Mouse (Mus musculus): ENCODE measurements around the gene Bckdk. TPM values are rescaled to one million over a fixed set of nuclear protein-coding genes. Genes with fewer than 3 reads are reported as not detected.
"Not testable (repeated sequence)": the region's sequence is repeated elsewhere in the genome, so short reads cannot be mapped to it uniquely, and the experiment has no call there.

Gene Bckdk
- polyA plus RNA-seq, 1 experiment, result 71.8 TPM

GRCm38 (mm10) chr7:127895891-127896290 is 8.0 kb upstream of the Bckdk start:
- DNase-seq (ENCODE audit: low spot score), result not testable (repeated sequence)

DNA sequence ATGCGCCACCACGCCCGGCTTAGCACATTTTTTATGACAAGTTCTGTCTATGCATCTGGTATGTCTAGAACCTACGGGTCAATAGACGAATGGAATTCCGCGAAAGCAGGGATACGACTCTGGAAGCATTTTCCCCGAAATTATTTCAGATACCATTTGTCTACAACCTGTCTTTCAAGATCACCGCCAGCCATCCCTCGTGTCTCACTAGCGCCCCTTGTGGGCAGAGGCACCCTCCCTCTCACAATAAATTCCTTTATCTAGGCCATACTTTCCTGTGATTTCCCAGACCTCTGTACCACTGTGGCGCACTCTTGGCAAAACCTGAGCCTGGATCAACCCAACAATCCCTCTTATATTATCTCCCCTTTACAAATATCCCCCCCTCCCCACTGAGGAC is 7.5 kb upstream of the Bckdk start:
- DNase-seq (ENCODE audit: low spot score), result no peak

- DNase-seq (ENCODE audit: low spot score), result no peak
Measured at GRCm38 (mm10) chr7:127897542-127897941, 6.3 kb upstream of the Bckdk start.

GRCm38 (mm10) chr7:127898179-127898956 is 5.5 kb upstream of the Bckdk start:
- no peak for DNase-seq (ENCODE audit: low spot score)

GRCm38 (mm10) chr7:127899997-127900396 is 3.9 kb upstream of the Bckdk start:
- DNase-seq (ENCODE audit: low spot score), result no peak

DNA sequence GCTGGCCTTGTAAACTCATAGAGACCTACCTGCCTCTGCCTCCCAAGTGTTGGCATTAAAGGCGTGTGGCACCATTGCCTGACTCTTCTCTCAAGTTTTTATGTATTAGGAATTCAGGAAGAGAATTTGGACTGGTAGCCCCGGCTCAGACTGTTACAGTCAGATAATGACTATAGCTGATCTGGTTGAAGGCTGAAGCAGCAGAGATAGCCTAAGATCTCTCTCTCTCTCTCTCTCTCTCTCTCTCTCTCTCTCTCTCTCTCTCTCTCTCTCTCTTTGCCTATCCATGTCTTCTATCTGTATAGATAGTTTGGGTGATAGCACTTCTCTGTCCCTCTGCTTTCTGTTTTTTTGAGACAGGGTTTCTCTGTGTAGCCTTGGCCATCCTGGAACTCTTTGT is 2.1 kb upstream of the Bckdk start:
- no peak for DNase-seq (ENCODE audit: low spot score)

- DNase-seq (ENCODE audit: low spot score), result no peak
Measured at GRCm38 (mm10) chr7:127907939-127908338, 4.1 kb downstream of the Bckdk start.

- no peak for DNase-seq (ENCODE audit: low spot score)
Measured at GRCm38 (mm10) chr7:127908656-127909055, 4.8 kb downstream of the Bckdk start.

GRCm38 (mm10) chr7:127912190-127912871 is 8.4 kb downstream of the Bckdk start, which contains the start of gene Kat8:
Kat8 (plus strand) TSS chr7:127912516.
- DNase-seq (ENCODE audit: low spot score), result peak; percentile 83

- DNase-seq (ENCODE audit: low spot score), result no peak
Measured at GRCm38 (mm10) chr7:127912938-127913337, 9.1 kb downstream of the Bckdk start.

DNA sequence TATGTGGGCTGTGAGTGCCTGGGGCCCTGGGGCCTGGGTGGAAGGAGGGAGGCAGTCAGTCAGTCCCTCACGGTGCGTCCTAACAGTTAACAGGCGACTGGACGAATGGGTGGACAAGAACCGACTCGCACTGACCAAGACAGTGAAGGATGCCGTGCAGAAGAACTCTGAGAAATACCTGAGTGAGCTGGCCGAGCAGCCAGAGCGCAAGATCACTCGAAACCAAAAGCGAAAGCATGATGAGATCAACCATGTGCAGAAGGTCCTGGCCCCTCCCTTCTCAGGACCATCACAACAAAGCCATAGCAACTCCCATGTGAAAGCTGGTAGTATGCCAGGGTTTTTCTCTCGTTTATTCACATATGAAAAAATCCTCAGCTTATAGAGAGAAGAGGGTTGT is 11.4 kb downstream of the Bckdk start:
- DNase-seq (ENCODE audit: low spot score), result no peak

DNA sequence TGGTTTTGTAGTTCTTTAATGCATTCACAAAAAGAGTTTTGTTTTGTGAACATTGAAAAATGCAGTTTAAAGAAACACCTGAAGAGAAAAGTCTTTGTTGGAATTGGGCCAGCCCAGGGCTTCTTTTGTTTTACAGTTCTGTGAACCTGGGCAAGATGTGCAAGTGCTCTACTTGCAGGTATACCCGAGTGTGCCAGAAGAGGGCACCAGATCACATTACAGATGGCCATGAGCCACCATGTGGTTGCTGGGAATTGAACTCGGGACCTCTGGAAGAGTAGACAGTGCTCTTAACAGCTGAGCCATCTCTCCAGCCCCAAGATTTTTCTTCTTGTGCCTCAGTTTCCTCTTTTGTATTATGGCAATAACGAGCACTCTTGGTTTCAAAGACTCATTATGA is 14.3 kb downstream of the Bckdk start:
- DNase-seq (ENCODE audit: low spot score), result no peak

GRCm38 (mm10) chr7:127919290-127919689 is 15.4 kb downstream of the Bckdk start:
- no peak for DNase-seq (ENCODE audit: low spot score)

DNA sequence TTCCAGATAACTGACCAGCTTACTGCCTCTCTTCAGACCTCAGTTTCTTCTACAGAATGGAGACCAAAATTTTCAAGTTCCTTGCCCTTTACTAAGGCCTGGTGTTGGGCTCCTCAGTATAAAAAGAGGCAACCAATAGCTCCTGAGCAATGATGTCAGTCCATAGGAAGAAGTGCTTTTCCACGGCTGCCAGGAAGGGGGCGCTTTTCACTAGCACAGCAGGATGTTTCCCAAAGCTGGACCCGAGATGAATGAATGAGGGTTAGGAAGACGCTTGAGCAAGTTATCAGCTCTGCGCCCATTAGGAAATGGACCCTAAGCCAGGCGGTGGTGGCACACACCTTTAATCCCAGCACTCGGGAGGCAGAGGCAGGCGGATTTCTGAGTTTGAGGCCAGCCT is 17.6 kb downstream of the Bckdk start:
- no peak for DNase-seq (ENCODE audit: low spot score)

DNA sequence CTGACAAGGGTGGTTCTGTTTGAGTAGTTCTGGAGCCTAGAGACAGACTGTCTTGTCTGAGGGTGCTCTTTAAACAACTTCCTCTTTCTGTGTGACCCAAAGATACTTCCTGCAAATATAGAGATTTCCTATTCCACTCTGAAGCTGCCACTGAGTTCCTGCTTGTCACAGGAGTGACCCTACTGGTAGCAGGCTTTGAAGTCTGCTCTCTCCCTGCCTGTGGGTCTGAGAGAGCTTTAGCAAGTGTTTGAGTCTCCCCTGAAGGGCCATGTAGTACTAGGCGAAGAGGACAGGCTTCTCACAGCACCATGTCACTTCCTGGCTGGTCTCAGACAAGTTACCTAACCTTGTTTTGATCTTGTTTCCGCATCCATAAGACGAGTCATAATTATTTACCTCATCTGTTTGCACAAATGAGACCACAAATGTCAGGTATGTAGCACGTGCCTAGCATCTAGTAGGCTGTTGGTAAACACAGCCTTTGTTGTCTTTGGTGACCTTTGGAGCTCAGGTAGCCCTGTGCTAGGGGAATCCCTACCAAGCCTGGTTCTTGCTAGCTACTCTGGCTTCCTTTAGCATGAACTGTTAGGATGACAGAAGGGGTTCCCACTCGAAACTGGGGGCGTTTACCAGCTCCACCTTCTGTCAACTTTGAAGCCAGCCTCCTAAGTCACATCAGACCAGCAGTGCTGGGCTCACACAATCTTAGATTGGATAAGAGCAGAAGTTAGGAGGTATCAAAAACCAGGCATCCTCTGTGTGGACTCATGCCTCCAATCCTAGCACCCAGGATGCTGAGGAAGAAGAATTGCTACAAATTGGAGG is 18.8 kb downstream of the Bckdk start:
- DNase-seq (ENCODE audit: low spot score), result no peak

DNA sequence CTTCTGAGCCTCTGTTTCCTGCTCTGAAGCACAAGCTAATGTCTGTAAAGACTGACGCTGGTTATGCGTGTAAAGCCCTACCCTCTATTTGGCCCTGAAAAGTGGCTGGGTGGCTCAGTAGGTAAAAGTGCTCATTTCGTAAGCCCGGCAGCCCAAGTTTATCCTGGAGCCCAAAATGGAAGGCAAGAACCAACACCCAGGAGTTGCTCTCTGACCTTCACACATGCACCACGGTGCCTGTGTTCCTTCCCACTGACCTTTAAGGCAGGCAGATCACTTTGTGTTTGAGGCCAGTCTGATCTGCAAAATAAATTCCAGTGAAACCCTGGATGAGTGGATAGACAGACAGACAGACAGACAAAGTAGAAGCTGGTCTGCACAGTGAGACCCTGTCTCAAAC is 19.8 kb downstream of the Bckdk start:
- no peak for DNase-seq (ENCODE audit: low spot score)

GRCm38 (mm10) chr7:127925252-127925651 is 21.4 kb downstream of the Bckdk start:
- DNase-seq (ENCODE audit: low spot score), result no peak

DNA sequence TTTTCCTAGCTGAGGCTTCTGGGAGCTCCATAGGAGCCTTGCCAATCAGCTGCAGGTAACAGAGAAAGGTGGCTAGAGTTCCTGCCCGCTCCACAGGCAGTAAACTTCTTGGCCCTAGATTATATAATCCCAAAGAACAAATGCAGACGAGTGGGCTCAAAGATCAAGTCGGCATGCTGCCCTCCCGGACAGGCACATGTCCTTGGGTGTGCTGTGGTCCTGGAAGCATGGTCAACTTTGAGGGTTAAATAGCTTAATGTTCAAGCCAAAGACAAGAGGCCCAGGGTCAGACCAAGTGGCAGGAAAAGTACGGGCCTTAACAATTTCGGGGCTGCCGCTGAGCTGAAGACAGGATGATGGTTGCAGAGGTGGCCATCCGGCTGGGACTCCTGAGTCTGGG is 22.2 kb downstream of the Bckdk start:
- no peak for DNase-seq (ENCODE audit: low spot score)

DNA sequence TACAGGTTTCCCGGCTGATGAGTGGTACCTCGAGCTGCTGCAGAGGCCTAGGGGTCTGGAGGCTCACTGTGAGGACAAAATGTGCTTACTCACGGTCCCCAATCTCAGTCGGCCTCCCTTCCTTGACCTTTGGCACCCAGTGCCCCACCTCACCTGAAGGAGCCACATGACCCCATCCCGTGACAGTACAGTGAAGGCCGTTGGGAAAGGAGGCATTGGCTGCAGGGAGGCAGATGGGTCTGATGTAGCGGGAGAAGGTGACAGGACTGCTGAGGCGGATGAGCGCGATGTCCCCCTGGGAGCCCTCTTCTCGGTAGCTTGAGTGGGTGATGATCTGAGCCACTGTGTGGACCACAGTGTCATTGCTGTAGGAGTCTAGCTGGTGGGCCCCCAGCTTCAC is 23.0 kb downstream of the Bckdk start:
- no peak for DNase-seq (ENCODE audit: low spot score)

DNA sequence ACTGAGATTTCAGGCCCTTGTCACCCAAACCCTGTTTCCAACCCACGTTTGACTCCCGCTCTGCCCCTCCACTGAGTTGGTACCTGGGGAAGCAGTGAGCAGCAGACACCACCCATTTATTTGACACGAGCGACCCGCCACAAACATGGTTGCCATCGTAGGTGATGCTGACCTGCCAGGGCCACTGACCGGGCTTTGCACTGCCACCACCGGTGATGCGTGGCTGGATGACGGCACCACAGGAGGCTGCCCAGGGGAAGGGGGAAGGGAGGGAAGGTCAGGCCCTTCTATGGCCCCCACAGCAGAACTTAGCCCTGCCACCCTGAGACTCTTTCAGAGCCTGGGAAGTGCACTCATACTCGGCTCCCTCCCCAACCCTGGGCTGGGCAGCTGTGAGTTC is 23.8 kb downstream of the Bckdk start:
- DNase-seq (ENCODE audit: low spot score), result no peak

DNA sequence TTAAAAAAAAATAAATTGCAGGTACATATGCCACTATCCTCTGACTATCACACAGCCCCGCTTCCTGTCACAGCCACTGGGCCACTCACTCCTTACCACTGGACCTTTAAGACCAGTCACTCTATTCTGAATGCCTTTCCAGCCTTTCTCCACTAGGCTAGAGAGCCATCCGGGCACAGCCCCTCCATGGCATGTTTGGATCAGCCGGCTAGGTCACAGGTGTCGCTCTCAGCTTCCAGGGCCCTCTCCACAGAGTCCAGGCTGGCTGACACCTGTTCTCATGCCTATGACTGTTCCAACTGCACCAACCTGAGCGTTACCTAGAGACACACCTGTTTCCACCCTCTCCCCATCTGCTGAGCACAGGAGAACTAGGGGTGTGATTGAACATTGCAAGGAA is 24.7 kb downstream of the Bckdk start:
- DNase-seq (ENCODE audit: low spot score), result no peak

DNA sequence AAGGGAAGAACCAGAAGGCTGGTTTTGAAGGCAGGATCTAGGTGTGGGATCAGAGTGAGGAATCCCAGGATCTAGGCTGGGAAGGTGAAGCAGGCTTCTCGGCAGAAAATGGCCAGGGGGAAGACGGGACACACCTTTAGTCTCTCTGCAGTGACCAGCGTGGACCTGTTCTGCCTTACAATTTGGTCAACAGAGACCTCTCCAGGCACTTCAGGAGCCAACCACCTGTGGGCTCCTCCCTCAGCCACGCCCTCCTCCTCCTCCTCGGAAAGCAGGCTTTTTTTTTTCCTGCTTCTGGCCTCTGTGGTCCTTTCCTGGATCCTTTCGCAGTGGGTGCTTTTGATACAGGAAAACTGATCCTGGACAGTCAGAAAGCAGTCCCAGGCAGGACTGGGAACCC is 26.0 kb downstream of the Bckdk start, which contains the start of gene Prss8:
Gene Prss8 (minus strand): TSS at position 182 of the 400 bp plus-strand sequence.
- DNase-seq (ENCODE audit: low spot score), result no peak
